Mouse (Mus musculus) E14TG2a.4 (cell line): Measurements from ENCODE around the gene Mob1b.

Source experiments
- CTCF ChIP-seq: conservative IDR thresholded peaks from 2 replicates; pipeline ENCODE4 v1.5.1; 2014; ENCODE audit warnings: low read length
- POU5F1 ChIP-seq: IDR thresholded peaks from 2 replicates; pipeline ENCODE4 v1.6.1; 2014; ENCODE audit warnings: low read length, borderline replicate concordance

- TF ChIP-seq CTCF (no peak), POU5F1 (no peak)
Measured at GRCm38 (mm10) chr5:88753199-88753598, 32.5 kb downstream of the Mob1b start.
